Mouse (Mus musculus) urinary bladder, postnatal 10 days (tissue): Measurements from ENCODE around the gene Cdh1.

Source experiments
- DNase-seq: peaks from one replicate; pipeline ENCODE4 v3.0.0; 2022; ENCODE audit warnings: low spot score

Cdh1 gene

GRCm38 (mm10) chr8:106672786-106673185 is 69.6 kb downstream of the Cdh1 start:
- no peak for DNase-seq

- DNase-seq: no peak
Measured at GRCm38 (mm10) chr8:106674318-106674717, 71.2 kb downstream of the Cdh1 start.

GRCm38 (mm10) chr8:106674894-106675293 is 71.7 kb downstream of the Cdh1 start:
- DNase-seq: no peak

GRCm38 (mm10) chr8:106682971-106683668 is 80.0 kb downstream of the Cdh1 start, which contains the start of gene Tango6:
Gene Tango6, plus strand, starts transcription at chr8:106683068.
- DNase-seq: peak; percentile 76

- no peak for DNase-seq
Measured at GRCm38 (mm10) chr8:106684387-106684786, 81.2 kb downstream of the Cdh1 start.

GRCm38 (mm10) chr8:106687479-106687878 is 84.3 kb downstream of the Cdh1 start:
- no peak for DNase-seq

- no peak for DNase-seq
Measured at GRCm38 (mm10) chr8:106697748-106698248, 94.6 kb downstream of the Cdh1 start.

GRCm38 (mm10) chr8:106699588-106699987 is 96.4 kb downstream of the Cdh1 start:
- DNase-seq: no peak

- no peak for DNase-seq
Measured at GRCm38 (mm10) chr8:106700131-106700530, 97.0 kb downstream of the Cdh1 start.

- DNase-seq: no peak
Measured at GRCm38 (mm10) chr8:106701360-106701759, 98.2 kb downstream of the Cdh1 start.

GRCm38 (mm10) chr8:106704199-106704900 is 101.2 kb downstream of the Cdh1 start:
- DNase-seq: no peak

GRCm38 (mm10) chr8:106704901-106705321 is 101.8 kb downstream of the Cdh1 start:
- DNase-seq: no peak

- no peak for DNase-seq
Measured at GRCm38 (mm10) chr8:106706194-106706593, 103.0 kb downstream of the Cdh1 start.

GRCm38 (mm10) chr8:106710002-106710401 is 106.9 kb downstream of the Cdh1 start:
- DNase-seq: no peak

- DNase-seq: no peak
Measured at GRCm38 (mm10) chr8:106712487-106712886, 109.3 kb downstream of the Cdh1 start.

GRCm38 (mm10) chr8:106714297-106714696 is 111.1 kb downstream of the Cdh1 start:
- DNase-seq: no peak

- peak; percentile 39 for DNase-seq
Measured at GRCm38 (mm10) chr8:106718091-106718500, 114.9 kb downstream of the Cdh1 start.
